Mouse (Mus musculus): ENCODE measurements at regions not wholly inside any gene's neighbourhood (a gene's known extent, or its start where the extent isn't known, plus 50 kb on each side); places are given as distances from the start of the nearest gene placed in this dataset.
"Not testable (repeated sequence)": the region's sequence is repeated elsewhere in the genome, so short reads cannot be mapped to it uniquely, and the experiment has no call there.

DNA sequence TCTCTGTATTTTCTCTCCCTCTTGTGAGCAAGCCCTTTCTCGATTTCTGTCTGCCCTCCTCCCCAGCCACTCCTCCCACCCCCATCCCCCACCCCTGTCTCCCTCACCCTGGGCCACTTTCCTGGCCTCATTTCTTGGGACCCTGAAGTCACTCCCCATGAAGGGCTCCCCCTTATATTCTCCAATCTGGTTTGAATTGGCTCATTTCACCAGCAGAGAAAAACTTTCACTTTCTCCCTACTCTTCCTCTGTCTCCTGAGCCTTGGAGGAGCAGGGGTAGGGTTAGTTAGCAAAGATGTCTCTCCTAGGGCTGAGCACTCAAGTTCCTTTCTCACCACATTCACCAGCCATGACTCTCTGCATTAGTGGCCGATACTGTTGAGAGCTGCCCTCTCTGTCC lies 60.5 kb upstream of the Zfp366 start:
- 0 out of 2 replicates have a peak overlapping the region, but pooled peaks have one; percentile 43 for H3K27ac ChIP-seq (ENCODE audit: insufficient read depth, low read depth, low read length)
- no peak for TF ChIP-seq POLR2A (IDR thresholded peaks at IDR 0.05; ENCODE audit: low read depth, low read length)
- TF ChIP-seq CTCF (conservative IDR thresholded peaks at IDR 0.05; ENCODE audit: insufficient read depth, insufficient read length, low read depth, low read length): no peak
- H3K4me1 ChIP-seq (ENCODE audit: control insufficient read depth, insufficient read depth, low read length): peaks cover 24% of the 10 kb centered on the region; the same call in 1 of the 2 replicates
- no peaks in the 10 kb centered on the region for H3K27me3 ChIP-seq (replicated peaks; ENCODE audit: control insufficient read depth, insufficient read depth, low read length)
- no peak for DNase-seq
- H3K4me3 ChIP-seq (ENCODE audit: insufficient read depth, low read depth, low read length): no peak overlapping the region
- 34% methylated on average over 2 of the region's 2 CpGs for WGBS
- no peaks in the 10 kb centered on the region for H3K36me3 ChIP-seq (ENCODE audit: control insufficient read depth, insufficient read depth, low read length)

DNA sequence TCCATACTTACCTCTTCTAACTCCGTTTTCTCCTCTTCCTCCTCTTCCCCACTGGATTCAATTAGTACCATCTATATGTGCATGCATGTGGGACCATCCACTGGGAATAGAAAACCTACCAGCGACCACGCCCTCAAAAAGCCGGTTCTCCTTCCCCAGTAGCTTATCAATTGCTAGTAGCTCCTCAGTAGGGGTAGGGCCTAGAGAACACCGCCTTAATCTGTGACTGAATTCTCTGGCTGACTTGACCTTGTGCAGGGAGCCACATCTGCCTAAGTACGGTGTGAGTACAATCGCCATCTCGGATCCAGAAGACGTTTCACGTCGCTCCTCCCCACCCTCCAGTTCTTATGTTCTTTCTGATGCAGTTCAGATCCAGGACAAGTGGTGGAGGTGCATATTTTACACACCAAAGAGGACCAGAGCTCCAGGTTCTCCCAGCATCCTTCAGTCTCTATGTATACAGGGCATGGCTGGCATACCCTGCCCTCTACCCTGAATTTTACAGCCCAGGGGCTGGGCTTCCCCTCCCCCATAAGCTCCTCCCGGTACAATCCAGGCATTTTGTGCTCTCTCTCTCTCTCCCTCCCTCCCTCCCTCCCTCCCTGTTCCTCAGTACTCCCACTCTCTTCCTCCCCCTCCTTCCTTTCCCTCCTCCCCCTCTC lies 61.0 kb upstream of the Zfp366 start:
- no peak overlapping the region for H3K4me3 ChIP-seq (ENCODE audit: insufficient read depth, low read depth, low read length)
- TF ChIP-seq POLR2A (IDR thresholded peaks at IDR 0.05; ENCODE audit: low read depth, low read length): no peak
- no peak for TF ChIP-seq CTCF (conservative IDR thresholded peaks at IDR 0.05; ENCODE audit: insufficient read depth, insufficient read length, low read depth, low read length)
- H3K4me1 ChIP-seq (ENCODE audit: control insufficient read depth, insufficient read depth, low read length): peaks cover 21% of the 10 kb centered on the region; the same call in 1 of the 2 replicates
- 84% methylated on average over 12 of the region's 12 CpGs for WGBS
- H3K36me3 ChIP-seq (ENCODE audit: control insufficient read depth, insufficient read depth, low read length): no peaks in the 10 kb centered on the region
- DNase-seq: no peak
- no peaks in the 10 kb centered on the region for H3K27me3 ChIP-seq (replicated peaks; ENCODE audit: control insufficient read depth, insufficient read depth, low read length)
- peak overlapping the region; percentile 47; the same call in 1 of the 2 replicates for H3K27ac ChIP-seq (ENCODE audit: insufficient read depth, low read depth, low read length)

- H3K36me3 ChIP-seq (ENCODE audit: control insufficient read depth, insufficient read depth, low read length); H3K27ac ChIP-seq (ENCODE audit: insufficient read depth, low read depth, low read length); DNase-seq; H3K27me3 ChIP-seq (replicated peaks; ENCODE audit: control insufficient read depth, insufficient read depth, low read length); H3K4me3 ChIP-seq (ENCODE audit: insufficient read depth, low read depth, low read length): not testable (repeated sequence)
- 73% methylated on average over 4 of the region's 4 CpGs for WGBS
- peak; percentile 26; the same call in 1 of the 2 replicates for TF ChIP-seq CTCF (conservative IDR thresholded peaks at IDR 0.05; ENCODE audit: insufficient read depth, insufficient read length, low read depth, low read length)
- H3K4me1 ChIP-seq (ENCODE audit: control insufficient read depth, insufficient read depth, low read length): peaks cover 21% of the 10 kb centered on the region; the same call in 1 of the 2 replicates
These were observed 62.1 kb upstream of the Zfp366 start for GRCm38 (mm10) chr13:99122539-99122938.

DNA sequence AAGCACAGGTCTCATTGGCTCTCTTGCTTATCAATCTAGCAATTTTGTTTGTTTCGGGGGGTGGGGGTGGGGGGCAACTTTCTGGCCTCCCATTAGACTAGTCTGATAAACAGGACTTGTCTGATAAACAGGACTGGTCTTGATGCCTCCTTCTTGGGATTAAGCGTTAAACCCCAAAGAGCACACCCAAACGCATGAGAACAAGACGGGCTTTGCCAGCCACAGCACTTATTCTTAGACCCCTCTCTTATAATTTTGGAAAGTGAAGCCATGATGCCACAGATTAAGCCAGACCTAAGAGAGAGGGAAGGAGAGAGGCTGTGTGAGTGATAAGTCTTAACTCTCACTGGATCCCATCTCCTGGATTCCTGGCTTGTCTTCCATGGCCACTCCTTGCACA lies 63.5 kb upstream of the Zfp366 start:
- no peak for DNase-seq
- Histone ChIP-seq H3K27ac (ENCODE audit: insufficient read depth, low read depth, low read length) (no peak overlapping the region), H3K4me1 (ENCODE audit: control insufficient read depth, insufficient read depth, low read length) (peaks cover 21% of the 10 kb centered on the region; the same call in 1 of the 2 replicates), H3K36me3 (ENCODE audit: control insufficient read depth, insufficient read depth, low read length) (no peaks in the 10 kb centered on the region), H3K27me3 (replicated peaks; ENCODE audit: control insufficient read depth, insufficient read depth, low read length) (no peaks in the 10 kb centered on the region), H3K4me3 (ENCODE audit: insufficient read depth, low read depth, low read length) (no peak overlapping the region)
- WGBS: 96% methylated on average over 4 of the region's 4 CpGs
- TF ChIP-seq POLR2A (IDR thresholded peaks at IDR 0.05; ENCODE audit: low read depth, low read length): no peak
- TF ChIP-seq CTCF (conservative IDR thresholded peaks at IDR 0.05; ENCODE audit: insufficient read depth, insufficient read length, low read depth, low read length): no peak

DNA sequence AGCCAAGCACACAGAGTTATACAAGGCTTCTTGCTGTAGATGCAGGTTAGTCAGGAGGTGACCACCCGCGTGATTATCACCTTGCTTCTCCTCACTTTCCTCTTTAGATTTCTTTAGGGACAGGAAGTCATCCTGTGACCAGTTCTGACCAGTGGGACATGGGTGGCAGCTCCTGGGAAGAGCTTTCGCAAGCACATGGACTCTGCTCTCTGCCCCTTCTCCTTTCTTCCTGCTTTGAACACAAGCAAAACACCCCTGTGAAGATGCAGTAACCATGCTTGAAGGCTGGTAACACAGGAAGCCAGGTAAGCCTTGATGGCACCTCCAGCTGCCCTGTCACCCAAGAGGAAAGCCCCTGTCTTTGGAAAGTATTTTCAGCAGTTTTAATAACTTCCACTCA lies 64.7 kb upstream of the Zfp366 start:
- WGBS: 61% methylated on average over 3 of the region's 3 CpGs
- Histone ChIP-seq H3K4me3 (ENCODE audit: insufficient read depth, low read depth, low read length) (no peak overlapping the region), H3K27ac (ENCODE audit: insufficient read depth, low read depth, low read length) (peak overlapping the region; percentile 74)

GRCm38 (mm10) chr13:99118901-99119300 lies 65.7 kb upstream of the Zfp366 start:
- Histone ChIP-seq H3K4me3 (ENCODE audit: insufficient read depth, low read depth, low read length) (no peak overlapping the region), H3K36me3 (ENCODE audit: control insufficient read depth, insufficient read depth, low read length) (no peaks in the 10 kb centered on the region), H3K4me1 (ENCODE audit: control insufficient read depth, insufficient read depth, low read length) (peaks cover 8% of the 10 kb centered on the region; the same call in 1 of the 2 replicates), H3K27ac (ENCODE audit: insufficient read depth, low read depth, low read length) (peak overlapping the region; percentile 74), H3K27me3 (replicated peaks; ENCODE audit: control insufficient read depth, insufficient read depth, low read length) (no peaks in the 10 kb centered on the region)
- WGBS: 35% methylated on average over 7 of the region's 7 CpGs
- TF ChIP-seq CTCF (conservative IDR thresholded peaks at IDR 0.05; ENCODE audit: insufficient read depth, insufficient read length, low read depth, low read length): no peak
- no peak for TF ChIP-seq POLR2A (IDR thresholded peaks at IDR 0.05; ENCODE audit: low read depth, low read length)
- DNase-seq: peak; percentile 71

More for the DNA sequence above, 64.7 kb upstream of the Zfp366 start:
- TF ChIP-seq CTCF (conservative IDR thresholded peaks at IDR 0.05; ENCODE audit: insufficient read depth, insufficient read length, low read depth, low read length) (no peak), POLR2A (IDR thresholded peaks at IDR 0.05; ENCODE audit: low read depth, low read length) (no peak)
- DNase-seq: peak; percentile 65
- Histone ChIP-seq H3K36me3 (ENCODE audit: control insufficient read depth, insufficient read depth, low read length) (no peaks in the 10 kb centered on the region), H3K4me1 (ENCODE audit: control insufficient read depth, insufficient read depth, low read length) (peaks cover 12% of the 10 kb centered on the region; the same call in 1 of the 2 replicates), H3K27me3 (replicated peaks; ENCODE audit: control insufficient read depth, insufficient read depth, low read length) (no peaks in the 10 kb centered on the region)

- H3K27me3 ChIP-seq (replicated peaks; ENCODE audit: control insufficient read depth, insufficient read depth, low read length): no peaks in the 10 kb centered on the region
- H3K27ac ChIP-seq (ENCODE audit: insufficient read depth, low read depth, low read length): no peak overlapping the region
- H3K36me3 ChIP-seq (ENCODE audit: control insufficient read depth, insufficient read depth, low read length): no peaks in the 10 kb centered on the region
- no peak overlapping the region for H3K4me3 ChIP-seq (ENCODE audit: insufficient read depth, low read depth, low read length)
- no peak for DNase-seq
- WGBS: 75% methylated on average over 7 of the region's 7 CpGs
- peaks cover 8% of the 10 kb centered on the region; the same call in 1 of the 2 replicates for H3K4me1 ChIP-seq (ENCODE audit: control insufficient read depth, insufficient read depth, low read length)
- no peak for TF ChIP-seq CTCF (conservative IDR thresholded peaks at IDR 0.05; ENCODE audit: insufficient read depth, insufficient read length, low read depth, low read length)
- no peak for TF ChIP-seq POLR2A (IDR thresholded peaks at IDR 0.05; ENCODE audit: low read depth, low read length)
These were observed 69.1 kb upstream of the Zfp366 start for GRCm38 (mm10) chr13:99115541-99115940.

Measured in kidney, adult 2 months (tissue).